Mouse (Mus musculus): ENCODE results near the gene Fam122c. TPM values are rescaled to one million over a fixed set of nuclear protein-coding genes. Genes with fewer than 3 reads are reported as not detected.
"Not testable (repeated sequence)": the region's sequence is repeated elsewhere in the genome, so short reads cannot be mapped to it uniquely, and the experiment has no call there.

The Fam122c gene
- polyA plus RNA-seq (2012; rRNA removed): not detected in 2 replicates

GRCm38 (mm10) chrX:53273124-53273523, at the start of gene Fam122c:
Fam122c (plus strand) TSS chrX:53273424.
- DNase-seq (ENCODE audit: low read depth, low spot score): no peak
- WGBS: 65% methylated on average over 1 of the region's 1 CpGs

- WGBS: 78% methylated on average over 6 of the region's 6 CpGs
- DNase-seq (ENCODE audit: low read depth, low spot score): no peak
These were observed 48.8 kb upstream of the Fam122c start for GRCm38 (mm10) chrX:53224353-53224944.

GRCm38 (mm10) chrX:53231965-53232364, 41.3 kb upstream of the Fam122c start:
- no peak for DNase-seq (ENCODE audit: low read depth, low spot score)
- WGBS: 46% methylated on average over 13 of the region's 13 CpGs

- WGBS: 38% methylated on average over 4 of the region's 4 CpGs
- no peak for DNase-seq (ENCODE audit: low read depth, low spot score)
These were observed 39.5 kb upstream of the Fam122c start for GRCm38 (mm10) chrX:53233689-53234088.

GRCm38 (mm10) chrX:53236404-53236803, 36.8 kb upstream of the Fam122c start:
- 57% methylated on average over 7 of the region's 7 CpGs for WGBS
- no peak for DNase-seq (ENCODE audit: low read depth, low spot score)

GRCm38 (mm10) chrX:53237971-53238370, 35.3 kb upstream of the Fam122c start:
- 16% methylated on average over 2 of the region's 2 CpGs for WGBS
- no peak for DNase-seq (ENCODE audit: low read depth, low spot score)

- 62% methylated on average over 4 of the region's 4 CpGs for WGBS
- no peak for DNase-seq (ENCODE audit: low read depth, low spot score)
These were observed 33.2 kb upstream of the Fam122c start, which contains the start of gene Plac1 for GRCm38 (mm10) chrX:53240011-53240410. Plac1 (minus strand) TSS chrX:53240111.

GRCm38 (mm10) chrX:53255195-53255594, 18.0 kb upstream of the Fam122c start:
- DNase-seq (ENCODE audit: low read depth, low spot score): no peak

- 63% methylated on average over 9 of the region's 9 CpGs for WGBS
- no peak for DNase-seq (ENCODE audit: low read depth, low spot score)
These were observed 7.0 kb upstream of the Fam122c start for GRCm38 (mm10) chrX:53266186-53266585.

GRCm38 (mm10) chrX:53268856-53269255, 4.4 kb upstream of the Fam122c start:
- DNase-seq (ENCODE audit: low read depth, low spot score): peak; percentile 6
- 19% methylated on average over 10 of the region's 10 CpGs for WGBS

GRCm38 (mm10) chrX:53269289-53270062, 3.7 kb upstream of the Fam122c start, which contains the start of gene Fam122b:
Fam122b (minus strand) TSS chrX:53269805.
- DNase-seq (ENCODE audit: low read depth, low spot score): peak; percentile 57
- 17% methylated on average over 40 of the region's 40 CpGs for WGBS

GRCm38 (mm10) chrX:53270063-53270432, 3.2 kb upstream of the Fam122c start:
- WGBS: 25% methylated on average over 10 of the region's 10 CpGs
- no peak for DNase-seq (ENCODE audit: low read depth, low spot score)

- WGBS: 81% methylated on average over 3 of the region's 3 CpGs
These were observed 1.6 kb upstream of the Fam122c start for GRCm38 (mm10) chrX:53271628-53272027.

GRCm38 (mm10) chrX:53287924-53288323, 14.7 kb downstream of the Fam122c start:
- WGBS: 56% methylated on average over 5 of the region's 5 CpGs
- DNase-seq (ENCODE audit: low read depth, low spot score): no peak

More at GRCm38 (mm10) chrX:53271628-53272027, 1.6 kb upstream of the Fam122c start:
- not testable (repeated sequence) for DNase-seq (ENCODE audit: low read depth, low spot score)

- WGBS: 48% methylated on average over 2 of the region's 2 CpGs
- no peak for DNase-seq (ENCODE audit: low read depth, low spot score)
These were observed 47.3 kb downstream of the Fam122c start for GRCm38 (mm10) chrX:53320564-53320963.

GRCm38 (mm10) chrX:53321111-53321510, 47.9 kb downstream of the Fam122c start:
- WGBS: 88% methylated on average over 4 of the region's 4 CpGs
- no peak for DNase-seq (ENCODE audit: low read depth, low spot score)

GRCm38 (mm10) chrX:53330396-53330795, 57.2 kb downstream of the Fam122c start:
- DNase-seq (ENCODE audit: low read depth, low spot score): no peak
- 67% methylated on average over 4 of the region's 4 CpGs for WGBS

- no peak for DNase-seq (ENCODE audit: low read depth, low spot score)
These were observed 64.1 kb downstream of the Fam122c start for GRCm38 (mm10) chrX:53337355-53337754.

GRCm38 (mm10) chrX:53341531-53341930, 68.3 kb downstream of the Fam122c start:
- peak; percentile 3 for DNase-seq (ENCODE audit: low read depth, low spot score)
- 69% methylated on average over 2 of the region's 2 CpGs for WGBS

GRCm38 (mm10) chrX:53348374-53348773, 75.2 kb downstream of the Fam122c start:
- WGBS: 95% methylated on average over 4 of the region's 4 CpGs
- no peak for DNase-seq (ENCODE audit: low read depth, low spot score)

All from large intestine, adult 2 months (tissue).